Mouse (Mus musculus) 3T3-L1 (cell line): ENCODE data around the gene Lyrm7.
A peak's percentile ranks its signal among the peaks of the same experiment; 100 is the strongest.

Experiments
- DNase-seq: peaks from one replicate; pipeline ENCODE4 v3.0.0-alpha.2; 2015; ENCODE audit warnings: low read depth, low spot score

The Lyrm7 gene

GRCm38 (mm10) chr11:54801791-54802558 lies 58.7 kb downstream of the Lyrm7 start:
- peak; percentile 67 for DNase-seq

DNA sequence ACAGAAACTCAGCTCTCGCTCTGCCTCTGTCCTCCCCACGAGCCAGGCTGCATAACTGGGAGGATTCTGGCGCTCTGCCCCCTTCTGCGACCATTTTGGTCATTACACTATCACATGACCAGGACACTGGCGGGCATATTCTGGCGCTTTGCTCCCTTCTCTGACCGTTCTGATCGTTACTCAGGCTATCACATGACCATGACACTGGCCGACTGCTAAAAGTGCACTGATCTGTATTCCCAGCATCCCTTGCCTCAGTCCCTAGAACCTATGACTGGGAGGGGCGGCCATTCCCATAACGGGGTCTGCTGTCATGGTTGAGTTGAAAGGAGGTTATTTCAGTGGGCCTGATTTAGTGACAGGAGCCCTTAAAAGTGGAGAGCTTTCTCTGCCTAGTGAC lies 64.2 kb downstream of the Lyrm7 start:
- DNase-seq: no peak

GRCm38 (mm10) chr11:54794678-54795077 lies 66.0 kb downstream of the Lyrm7 start:
- DNase-seq: no peak

DNA sequence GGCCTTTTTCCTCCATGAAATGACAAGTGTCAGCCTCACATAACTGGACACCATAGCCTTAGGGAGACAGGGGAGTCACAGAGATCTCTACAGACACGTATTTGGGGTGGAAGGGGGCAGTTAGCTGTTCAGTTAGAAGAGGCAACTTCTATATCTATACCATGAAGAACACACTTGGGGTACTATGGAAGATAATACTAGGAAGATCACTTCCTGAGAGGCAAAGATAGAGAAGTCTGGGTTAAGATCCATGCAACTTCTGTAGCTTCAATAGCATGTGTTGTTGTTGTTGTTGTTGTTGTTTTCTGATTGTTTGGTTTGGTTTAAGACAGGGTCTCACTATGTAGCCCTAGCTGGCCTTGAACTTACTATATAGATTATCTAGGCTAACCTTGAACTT lies 67.5 kb downstream of the Lyrm7 start:
- no peak for DNase-seq

DNA sequence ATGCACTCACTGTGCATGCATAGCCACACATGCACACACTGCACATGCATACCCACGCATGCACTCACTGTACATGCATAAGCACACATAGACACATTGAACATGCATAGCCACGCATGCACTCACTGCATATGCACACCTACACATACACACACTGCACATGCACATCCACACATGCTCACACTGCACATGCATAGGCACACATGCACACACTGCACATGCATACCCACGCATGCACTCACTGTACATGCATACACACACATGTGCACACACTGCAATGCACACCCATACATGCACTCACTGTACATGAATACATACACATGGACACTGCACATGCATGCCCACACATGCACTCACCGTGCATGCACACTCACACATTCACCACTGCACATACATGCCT lies 69.3 kb downstream of the Lyrm7 start:
- DNase-seq: no peak

GRCm38 (mm10) chr11:54787488-54788474 lies 72.9 kb downstream of the Lyrm7 start, which contains the start of gene Cdc42se2:
Gene Cdc42se2 (minus strand): TSS chr11:54787675.
- peak; percentile 87 for DNase-seq

- DNase-seq: peak; percentile 71
Measured at GRCm38 (mm10) chr11:54786858-54787487, 73.7 kb downstream of the Lyrm7 start.

- DNase-seq: no peak
Measured at GRCm38 (mm10) chr11:54785566-54785965, 75.2 kb downstream of the Lyrm7 start.

GRCm38 (mm10) chr11:54784436-54784835 lies 76.3 kb downstream of the Lyrm7 start:
- DNase-seq: no peak

- DNase-seq: no peak
Measured at GRCm38 (mm10) chr11:54782253-54782652, 78.5 kb downstream of the Lyrm7 start.

DNA sequence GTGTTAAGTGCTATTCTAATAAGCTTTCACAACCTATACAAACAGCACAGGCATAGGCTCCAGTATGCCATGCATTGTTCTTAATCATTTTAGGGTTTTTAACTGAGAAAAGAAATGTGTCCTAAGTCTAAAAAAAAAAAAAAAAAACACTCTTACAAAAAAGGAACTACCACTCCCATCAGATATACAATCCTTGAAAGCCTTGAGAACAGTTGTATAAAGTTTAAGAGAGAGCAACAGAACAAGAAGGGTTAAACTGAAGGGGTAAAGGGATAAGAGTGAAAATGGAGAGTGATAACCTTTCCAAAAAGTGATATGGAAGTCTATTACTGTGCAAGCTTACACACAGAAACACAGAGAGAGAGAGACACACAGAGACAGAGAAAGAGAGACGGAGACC lies 80.8 kb downstream of the Lyrm7 start:
- no peak for DNase-seq

DNA sequence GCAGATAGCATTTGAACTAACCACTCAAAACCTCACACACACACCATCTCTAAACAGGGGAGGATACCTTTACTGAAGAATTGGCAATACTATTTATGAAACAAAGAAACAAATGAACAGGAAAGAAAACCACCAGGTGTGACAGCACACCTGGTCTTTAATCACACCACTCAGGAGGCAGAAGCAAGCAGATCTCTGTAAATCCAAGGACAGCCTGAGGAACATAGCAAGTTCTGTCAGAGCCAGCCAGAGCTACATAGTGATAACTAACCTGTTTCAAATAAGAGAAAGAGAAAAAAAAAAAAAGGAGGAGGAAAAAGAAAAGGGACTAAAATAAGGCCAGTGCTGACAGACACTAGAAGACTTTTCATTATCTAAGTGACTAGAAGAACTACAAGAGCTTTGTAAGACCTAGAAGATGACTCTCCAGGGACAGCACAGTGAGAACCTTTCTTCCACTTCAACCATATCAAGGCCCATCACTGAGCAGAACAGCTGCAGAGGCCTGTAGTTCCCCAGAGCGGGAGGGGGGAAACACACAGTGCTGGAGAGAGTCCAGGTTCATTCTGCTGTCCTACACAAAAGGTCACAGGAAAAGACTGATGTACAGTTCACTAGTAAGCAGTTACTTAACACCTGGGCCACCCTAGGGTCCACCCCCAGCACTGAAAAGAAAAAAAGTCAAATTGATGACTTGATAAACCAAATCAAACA lies 82.4 kb downstream of the Lyrm7 start:
- DNase-seq: no peak

- no peak for DNase-seq
Measured at GRCm38 (mm10) chr11:54777387-54778130, 83.2 kb downstream of the Lyrm7 start.
